Mouse (Mus musculus) forebrain, postnatal 0 days (tissue): ENCODE measurements around the gene Nr4a1. TPM values are rescaled to one million over a fixed set of nuclear protein-coding genes. Genes with fewer than 3 reads are reported as not detected.

Experiments used
- ATAC-seq: fragments of 200-750 bp; cut with Nextera tagmentation; 2 replicates; pipeline ENCODE4 v1.8.0; 2017; ENCODE audit warnings: mild to moderate bottlenecking, moderate library complexity
- DNase-seq: peaks from one replicate; pipeline ENCODE4 v3.0.0-alpha.2; 2015
- H3K27ac ChIP-seq: fragments of 300-500 bp; sonication (generic); 2 replicates; pipeline ENCODE4 v1.5.1; 2014; ENCODE audit warnings: low read depth, mild to moderate bottlenecking, antibody characterized with exemption, low read length, moderate library complexity, mixed read lengths
- H3K27me3 ChIP-seq: fragments of 300-500 bp; sonication (generic); 2 replicates; pipeline ENCODE4 v1.6.1; 2014; ENCODE audit warnings: mild to moderate bottlenecking, low read length, mixed read lengths; ENCODE audit not compliant: insufficient read depth
- H3K36me3 ChIP-seq: fragments of 300-500 bp; sonication (generic); 2 replicates; pipeline ENCODE4 v1.6.1; 2014; ENCODE audit warnings: mild to moderate bottlenecking, moderate library complexity; ENCODE audit not compliant: insufficient read depth
- H3K4me1 ChIP-seq: fragments of 300-500 bp; sonication (generic); 2 replicates; pipeline ENCODE4 v1.6.1; 2014; ENCODE audit warnings: antibody characterized with exemption; ENCODE audit not compliant: insufficient read depth
- H3K4me2 ChIP-seq: fragments of 300-500 bp; sonication (generic); 2 replicates; pipeline ENCODE4 v1.6.1; 2014; ENCODE audit warnings: low read depth, mild to moderate bottlenecking, moderate library complexity
- H3K4me3 ChIP-seq: fragments of 300-500 bp; sonication (generic); 2 replicates; pipeline ENCODE4 v1.5.1; 2014; ENCODE audit warnings: low read depth, low read length, mixed read lengths
- H3K9ac ChIP-seq: fragments of 300-500 bp; sonication (generic); 2 replicates; pipeline ENCODE4 v1.6.1; 2014; ENCODE audit warnings: mild to moderate bottlenecking
- H3K9me3 ChIP-seq: fragments of 300-500 bp; sonication (generic); 2 replicates; pipeline ENCODE4 v1.6.1; 2016; ENCODE audit warnings: low read length
- CTCF ChIP-seq: sonication (generic); IDR thresholded peaks from 2 replicates; pipeline ENCODE4 v1.5.1; 2016; ENCODE audit warnings: antibody characterized with exemption, control low read depth, low read depth
- WGBS: fragments of 180-500 bp; shearing (Covaris S2); extraction: QIAGEN DNeasy Blood & Tissue Kit; methylation state at CpG from one replicate; pipeline ENCODE4 v1.1.7; 2014; 5-methylcytosine and 5-hydroxymethylcytosine counted together
- polyA plus RNA-seq: library from polyadenylated mRNA; unstranded; fragments of >200 nt; fragmentation: Nextera tagmentation; extraction: Ambion mirVana; gene quantifications from 2 replicates; pipeline ENCODE4 v1.2.1, GENCODE M21; 2015
- total RNA-seq: library from RNA; depleted of rRNA; stranded (reverse); fragments of >200 nt; gene quantifications from 2 replicates; pipeline ENCODE4 v1.2.3, GENCODE M21; 2014

The Nr4a1 gene
- total and polyA plus RNA-seq, 2 experiments from 2014 or later = 8.5 to 9.6 TPM

DNA sequence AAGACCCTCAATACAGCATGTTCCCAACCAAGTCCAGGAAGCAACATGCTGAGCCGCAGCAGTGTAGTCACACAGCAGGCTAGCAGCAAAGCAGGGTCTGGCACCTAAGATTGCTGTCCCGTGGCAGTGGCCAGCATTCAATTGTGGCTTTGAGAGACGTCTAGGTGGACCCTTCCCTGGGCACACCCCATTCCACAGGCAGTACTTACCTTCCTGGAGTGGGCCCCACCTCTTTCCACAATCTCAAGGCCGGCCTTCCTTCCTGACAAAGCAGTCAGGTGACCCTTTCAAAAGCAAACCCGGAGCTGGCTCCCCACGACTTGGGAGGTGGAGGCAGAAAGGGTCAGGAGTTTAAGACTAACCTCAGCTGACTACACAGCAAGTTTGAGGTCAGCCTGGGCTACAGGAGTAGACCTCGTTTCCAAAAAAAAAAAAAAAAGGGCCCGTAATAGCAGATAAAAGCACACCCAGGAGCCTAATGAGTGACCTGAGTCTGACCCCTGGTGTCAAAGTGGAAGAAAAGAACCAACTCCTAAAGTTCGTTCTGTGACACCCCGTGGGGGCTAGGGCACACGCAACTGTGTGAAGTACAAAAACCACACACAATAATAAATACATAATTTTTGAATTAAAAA is 20.3 kb upstream of the Nr4a1 start:
- no peak for TF ChIP-seq CTCF
- no peaks in the 10 kb centered on the region for H3K4me1 ChIP-seq
- DNase-seq = no peak
- no peak for ATAC-seq
- no peaks in the 10 kb centered on the region for H3K27me3 ChIP-seq
- no peaks in the 10 kb centered on the region for H3K9me3 ChIP-seq
- H3K4me2 ChIP-seq = no peak overlapping the region
- no peak overlapping the region for H3K9ac ChIP-seq
- no peak overlapping the region for H3K27ac ChIP-seq
- 22% methylated on average over 11 of the region's 11 CpGs for WGBS
- peaks cover 13% of the 10 kb centered on the region for H3K36me3 ChIP-seq
- no peak overlapping the region for H3K4me3 ChIP-seq

DNA sequence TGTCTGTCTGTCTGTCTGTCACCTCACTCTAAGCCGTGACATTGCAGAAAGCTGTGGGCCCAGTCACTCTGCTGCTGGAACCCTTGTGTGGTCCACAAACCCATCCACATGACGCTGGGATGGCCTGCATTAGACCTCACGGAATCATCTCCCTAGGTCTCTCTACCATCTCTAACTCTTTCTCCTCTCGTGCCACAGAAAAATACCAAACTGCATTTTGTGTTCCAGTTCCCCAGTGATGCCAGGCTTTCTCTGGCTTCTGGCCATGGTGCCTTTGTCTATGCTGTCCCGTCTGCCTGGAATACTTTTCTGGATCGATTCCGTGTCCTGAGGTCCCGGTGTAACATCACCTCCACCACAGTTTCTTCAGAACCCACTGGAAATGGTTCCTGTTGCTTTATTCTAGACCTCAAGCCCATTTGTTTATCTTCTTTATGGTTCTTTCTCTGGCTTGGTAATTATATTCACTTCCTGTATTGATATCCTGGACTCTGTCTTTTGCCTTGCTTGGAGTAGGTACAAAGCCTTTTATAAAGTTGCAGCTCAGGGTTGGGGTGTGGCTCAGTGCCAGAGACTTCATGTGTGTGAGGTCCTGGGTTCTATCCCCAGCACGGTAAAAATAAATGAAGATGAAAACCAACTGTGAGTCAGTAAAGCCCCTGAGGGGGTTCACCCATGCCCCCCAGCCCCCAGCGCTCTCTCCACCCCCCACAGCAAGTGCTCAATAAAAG is 19.3 kb upstream of the Nr4a1 start:
- no peak overlapping the region for H3K27ac ChIP-seq
- no peaks in the 10 kb centered on the region; the same call in 1 of the 2 replicates for H3K27me3 ChIP-seq
- no peak overlapping the region for H3K4me2 ChIP-seq
- TF ChIP-seq CTCF = no peak
- H3K9me3 ChIP-seq = no peaks in the 10 kb centered on the region
- DNase-seq = no peak
- peaks cover 9% of the 10 kb centered on the region for H3K36me3 ChIP-seq
- WGBS = 39% methylated on average over 10 of the region's 10 CpGs
- no peak overlapping the region for H3K9ac ChIP-seq
- no peaks in the 10 kb centered on the region for H3K4me1 ChIP-seq
- ATAC-seq = no peak
- no peak overlapping the region for H3K4me3 ChIP-seq

- DNase-seq (no peak), ATAC-seq (no peak)
- Histone ChIP-seq H3K9ac (no peak overlapping the region), H3K4me3 (no peak overlapping the region), H3K27me3 (no peaks in the 10 kb centered on the region; the same call in 1 of the 2 replicates), H3K36me3 (peaks cover 9% of the 10 kb centered on the region), H3K4me1 (no peaks in the 10 kb centered on the region), H3K9me3 (no peaks in the 10 kb centered on the region), H3K27ac (no peak overlapping the region), H3K4me2 (no peak overlapping the region)
- WGBS = 46% methylated on average over 5 of the region's 5 CpGs
- no peak for TF ChIP-seq CTCF
Observed at GRCm38 (mm10) chr15:101235342-101235698, 18.7 kb upstream of the Nr4a1 start.

GRCm38 (mm10) chr15:101235728-101236327 is 18.2 kb upstream of the Nr4a1 start:
- Histone ChIP-seq H3K9ac (no peak overlapping the region), H3K27me3 (no peaks in the 10 kb centered on the region; the same call in 1 of the 2 replicates), H3K4me3 (no peak overlapping the region), H3K4me2 (no peak overlapping the region), H3K4me1 (no peaks in the 10 kb centered on the region), H3K27ac (no peak overlapping the region), H3K9me3 (no peaks in the 10 kb centered on the region), H3K36me3 (peaks cover 5% of the 10 kb centered on the region)
- DNase-seq = no peak
- 38% methylated on average over 12 of the region's 12 CpGs for WGBS
- TF ChIP-seq CTCF = no peak
- ATAC-seq = no peak

DNA sequence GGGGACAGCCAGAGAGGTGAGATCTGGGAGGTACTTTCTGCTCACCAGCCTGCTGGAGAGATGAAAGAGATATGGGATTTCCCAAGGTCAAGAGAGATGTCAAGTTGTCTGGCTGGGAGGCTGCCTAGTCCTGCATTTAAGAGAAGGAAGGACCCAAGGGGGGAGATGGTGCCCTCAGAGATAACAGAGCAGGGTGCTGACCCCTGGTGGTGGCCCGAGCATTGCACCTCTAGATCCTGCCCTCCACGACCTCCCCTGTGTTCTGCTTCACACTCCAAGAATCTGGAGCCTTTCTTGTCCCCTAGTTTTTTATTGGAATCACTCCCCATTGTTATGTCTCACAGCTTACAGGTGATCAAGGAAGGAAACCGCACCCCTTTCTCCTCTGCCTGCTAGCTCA is 17.2 kb upstream of the Nr4a1 start:
- Histone ChIP-seq H3K4me2 (no peak overlapping the region), H3K4me3 (no peak overlapping the region), H3K27me3 (no peaks in the 10 kb centered on the region; the same call in 1 of the 2 replicates), H3K9ac (no peak overlapping the region), H3K36me3 (no peaks in the 10 kb centered on the region; the same call in 1 of the 2 replicates), H3K27ac (no peak overlapping the region), H3K4me1 (no peaks in the 10 kb centered on the region), H3K9me3 (no peaks in the 10 kb centered on the region)
- ATAC-seq = no peak
- no peak for DNase-seq
- peak; percentile 72 for TF ChIP-seq CTCF
- 5% methylated on average over 3 of the region's 3 CpGs for WGBS

DNA sequence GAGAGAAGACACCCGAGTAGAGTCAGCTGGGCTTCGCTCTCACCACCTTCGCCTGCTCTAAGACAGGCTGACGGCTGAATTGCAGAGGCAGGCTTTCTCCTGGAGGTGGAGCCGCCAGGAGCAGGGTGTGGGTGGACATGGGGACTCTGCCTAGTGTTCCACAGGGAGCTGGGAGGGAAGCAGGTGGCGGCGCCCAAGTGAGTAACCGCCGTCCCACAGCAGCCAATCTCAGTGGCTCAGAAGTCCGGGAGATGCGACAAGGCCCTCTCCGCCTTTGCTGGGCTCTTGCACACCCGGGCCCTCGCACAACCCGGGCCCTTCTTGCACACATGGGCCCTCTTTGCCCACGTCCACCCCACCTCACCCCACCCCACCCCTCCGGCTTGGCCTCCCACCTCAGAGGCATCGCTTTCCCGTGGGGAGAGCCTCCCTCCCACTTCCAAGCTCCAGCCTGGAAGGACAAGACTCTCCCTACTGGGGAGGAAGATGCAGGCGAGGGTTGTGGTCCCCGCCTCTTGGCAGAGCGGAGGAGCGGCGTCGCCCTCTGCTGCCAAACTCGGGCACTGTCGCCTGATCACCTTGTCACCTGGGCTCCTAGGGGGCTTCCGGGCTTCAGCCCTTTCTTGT is 15.1 kb upstream of the Nr4a1 start:
- H3K27ac ChIP-seq = no peak overlapping the region
- H3K4me3 ChIP-seq = peak overlapping the region; percentile 9; the same call in 1 of the 2 replicates
- H3K4me2 ChIP-seq = peak overlapping the region; percentile 42
- TF ChIP-seq CTCF = peak; percentile 63
- no peaks in the 10 kb centered on the region; the same call in 1 of the 2 replicates for H3K27me3 ChIP-seq
- no peaks in the 10 kb centered on the region for H3K9me3 ChIP-seq
- 3% methylated on average over 28 of the region's 28 CpGs for WGBS
- ATAC-seq = peak; percentile 50; the same call in 1 of the 2 replicates
- H3K36me3 ChIP-seq = no peaks in the 10 kb centered on the region
- no peak overlapping the region for H3K9ac ChIP-seq
- DNase-seq = peak; percentile 61
- H3K4me1 ChIP-seq = no peaks in the 10 kb centered on the region
